Mouse (Mus musculus) liver, adult 2 months (tissue): ENCODE data around the gene Wdr90. TPM values are rescaled to one million over a fixed set of nuclear protein-coding genes. Genes with fewer than 3 reads are reported as not detected.

Experiments used
- DNase-seq: peaks from one replicate; pipeline ENCODE4 v3.0.0-alpha.2; 2011; ENCODE audit warnings: low read depth, low spot score; ENCODE audit errors: extremely low read depth
- H3K27ac ChIP-seq: fragments of 200-500 bp; replicated peaks from 2 replicates; pipeline ENCODE4 v1.5.1; 2012; ENCODE audit warnings: low read depth, mild to moderate bottlenecking, control low read depth, inconsistent platforms, low read length; ENCODE audit not compliant: insufficient read depth
- H3K27me3 ChIP-seq: fragments of 200-500 bp; 2 replicates; pipeline ENCODE4 v1.6.1; 2012; ENCODE audit warnings: mild to moderate bottlenecking, moderate library complexity, low read length, inconsistent platforms; ENCODE audit not compliant: control insufficient read depth, insufficient read depth
- H3K36me3 ChIP-seq: fragments of 200-500 bp; 2 replicates; pipeline ENCODE4 v1.6.1; 2012; ENCODE audit warnings: low read length, inconsistent platforms; ENCODE audit not compliant: control insufficient read depth, insufficient read depth
- H3K4me1 ChIP-seq: fragments of 200-500 bp; 2 replicates; pipeline ENCODE4 v1.6.1; 2011; ENCODE audit warnings: low read length; ENCODE audit not compliant: control insufficient read depth, insufficient read depth
- H3K4me3 ChIP-seq: fragments of 200-500 bp; 2 replicates; pipeline ENCODE4 v1.5.1; 2011; ENCODE audit warnings: low read depth, mild to moderate bottlenecking, control low read depth, low read length, moderate library complexity; ENCODE audit not compliant: insufficient read depth
- H3K79me2 ChIP-seq: fragments of 200-500 bp; 2 replicates; pipeline ENCODE4 v1.6.1; 2012; ENCODE audit warnings: inconsistent platforms, mild to moderate bottlenecking, low read length, moderate library complexity; ENCODE audit not compliant: control insufficient read depth, insufficient read depth
- H3K9ac ChIP-seq: fragments of 200-500 bp; 2 replicates; pipeline ENCODE4 v1.6.1; 2012; ENCODE audit warnings: low read depth, mild to moderate bottlenecking, control low read depth, inconsistent platforms, low read length
- CTCF ChIP-seq: fragments of 200-500 bp; IDR thresholded peaks from 2 replicates; pipeline ENCODE4 v1.5.1; 2011; ENCODE audit warnings: low read depth, low read length, control low read depth
- POLR2A ChIP-seq: fragments of 200-500 bp; IDR thresholded peaks from 2 replicates; pipeline ENCODE4 v1.6.1; 2011; ENCODE audit warnings: low read length, control low read depth; ENCODE audit not compliant: insufficient read depth; ENCODE audit errors: extremely low read depth
- WGBS: fragments of 180-500 bp; shearing (Covaris S2); methylation state at CpG from one replicate; pipeline ENCODE4 v1.1.7; 2018; 5-methylcytosine and 5-hydroxymethylcytosine counted together
- polyA plus RNA-seq: library from polyadenylated mRNA; depleted of rRNA; stranded (reverse); fragments of >200 nt; gene quantifications from 2 replicates; pipeline ENCODE4 v1.2.3, GENCODE M21; 2012
- total RNA-seq: library from RNA; depleted of rRNA; stranded (reverse); fragments of >200 nt; gene quantifications from 2 replicates; pipeline ENCODE4 v1.2.3, GENCODE M21; 2014

Wdr90 gene
- total and polyA plus RNA-seq, 2 experiments, result 2.7 to 14.1 TPM

DNA sequence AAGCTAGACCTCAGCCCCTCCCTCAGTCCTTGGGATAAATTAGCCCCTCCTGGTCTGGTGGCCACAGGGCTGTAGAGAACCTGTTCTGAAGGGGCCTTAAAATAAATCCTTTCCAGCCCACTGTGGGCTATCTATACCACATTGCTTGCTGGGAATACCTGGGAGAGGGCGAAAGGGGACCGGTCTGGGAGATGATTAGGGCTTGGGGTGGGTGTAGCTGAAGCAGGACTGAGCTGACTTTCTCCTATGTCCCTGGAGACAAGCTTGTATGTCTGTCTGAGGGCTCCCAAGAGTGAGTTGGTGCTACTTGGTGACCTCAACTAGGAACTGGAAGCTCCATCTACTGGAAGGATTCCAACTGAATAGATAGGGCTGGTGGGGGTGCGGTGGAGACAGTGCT is 15.7 kb upstream of the Wdr90 start:
- no peak for DNase-seq
- TF ChIP-seq POLR2A (no peak), CTCF (no peak)
- Histone ChIP-seq H3K4me3 (no peak overlapping the region), H3K27ac (peak overlapping the region; percentile 33), H3K36me3 (no peaks in the 10 kb centered on the region), H3K4me1 (peaks cover 22% of the 10 kb centered on the region), H3K79me2 (peaks cover 7% of the 10 kb centered on the region; the same call in 1 of the 2 replicates), H3K27me3 (no peaks in the 10 kb centered on the region), H3K9ac (no peak overlapping the region)
- WGBS, result 76% methylated on average over 3 of the region's 3 CpGs

DNA sequence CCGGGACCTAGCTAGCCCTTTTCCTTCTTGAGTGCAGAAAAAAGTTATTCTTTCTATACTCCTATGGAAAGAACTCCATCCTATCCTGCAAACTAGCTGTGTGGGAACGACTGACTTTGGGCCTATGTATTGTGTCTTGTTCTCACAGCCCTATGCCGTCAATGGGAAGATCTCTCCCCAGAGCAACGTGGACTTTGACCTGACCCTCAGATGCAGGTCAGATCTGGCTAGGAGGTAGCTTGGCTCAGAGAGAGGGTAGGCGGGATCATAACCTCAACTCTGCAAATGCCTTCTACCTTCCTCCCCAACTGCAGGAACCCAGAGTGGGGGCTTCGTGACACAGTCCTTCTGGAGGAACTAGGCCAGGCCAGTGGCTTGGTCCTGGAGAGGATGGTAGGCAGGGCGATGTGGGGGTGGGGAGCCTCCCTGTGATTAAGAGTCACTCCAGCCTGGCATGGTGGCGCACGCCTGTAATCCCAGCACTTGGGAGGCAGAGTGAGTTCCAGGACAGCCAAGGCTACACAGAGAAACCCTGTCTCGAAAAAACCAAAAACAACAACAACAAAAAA is 15.1 kb upstream of the Wdr90 start:
- H3K4me3 ChIP-seq, result peak overlapping the region; percentile 81
- H3K79me2 ChIP-seq, result peaks cover 7% of the 10 kb centered on the region; the same call in 1 of the 2 replicates
- no peaks in the 10 kb centered on the region for H3K36me3 ChIP-seq
- 26% methylated on average over 10 of the region's 10 CpGs for WGBS
- peaks cover 19% of the 10 kb centered on the region for H3K4me1 ChIP-seq
- peak overlapping the region; percentile 91 for H3K27ac ChIP-seq
- H3K9ac ChIP-seq, result peak overlapping the region; percentile 87
- TF ChIP-seq POLR2A, result no peak
- TF ChIP-seq CTCF, result no peak
- H3K27me3 ChIP-seq, result no peaks in the 10 kb centered on the region
- peak; percentile 96 for DNase-seq

DNA sequence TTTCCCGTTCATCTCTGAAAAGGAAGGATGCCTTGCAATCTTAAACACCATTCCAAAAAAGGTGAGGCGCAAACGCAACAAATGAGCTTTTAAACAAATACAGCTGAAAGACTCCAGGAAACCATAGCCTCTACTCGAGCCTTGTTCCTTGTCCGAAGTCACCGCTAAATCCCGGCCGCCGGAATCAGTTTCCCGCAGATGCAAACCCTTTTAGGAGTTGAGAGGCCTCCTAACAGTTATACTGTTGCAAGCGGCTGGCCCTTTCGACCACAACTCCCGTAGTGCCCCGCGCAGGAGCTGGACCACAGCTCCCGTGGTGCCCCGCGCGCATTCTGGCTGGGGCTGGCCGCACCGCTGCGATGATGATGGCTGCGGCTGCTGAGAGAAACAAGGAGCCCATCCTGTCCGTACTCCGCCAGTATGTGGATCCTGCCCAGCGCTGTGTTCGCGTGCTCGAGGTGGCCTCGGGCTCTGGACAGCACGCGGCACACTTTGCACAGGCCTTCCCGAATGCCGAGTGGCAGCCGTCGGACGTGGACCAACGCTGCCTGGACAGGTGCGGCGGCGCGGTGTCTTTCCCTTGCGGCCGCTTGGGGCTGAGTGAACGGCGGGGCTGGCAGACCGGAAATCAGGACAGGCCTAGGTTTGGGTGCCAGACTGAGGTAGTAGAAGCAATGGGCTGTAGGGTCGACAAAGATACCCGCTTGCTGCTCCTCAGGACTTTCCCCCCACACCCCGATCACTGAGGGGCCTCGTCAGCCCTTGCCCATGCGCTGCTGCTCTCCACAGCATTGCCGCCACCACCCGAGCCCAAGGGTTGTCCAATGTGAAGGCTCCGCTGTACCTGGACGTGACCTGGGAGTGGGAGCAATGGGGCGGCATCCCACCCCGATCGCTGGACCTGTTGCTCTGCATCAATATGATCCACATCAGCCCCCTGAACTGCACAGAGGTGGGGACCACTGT is 14.2 kb upstream of the Wdr90 start:
- peak overlapping the region; percentile 87 for H3K9ac ChIP-seq
- H3K4me1 ChIP-seq, result peaks cover 11% of the 10 kb centered on the region
- WGBS, result under 1% methylated on average over 59 of the region's 59 CpGs
- H3K36me3 ChIP-seq, result no peaks in the 10 kb centered on the region
- peak overlapping the region; percentile 91 for H3K27ac ChIP-seq
- H3K4me3 ChIP-seq, result peak overlapping the region; percentile 81
- peaks cover 7% of the 10 kb centered on the region; the same call in 1 of the 2 replicates for H3K79me2 ChIP-seq
- TF ChIP-seq CTCF (no peak; the same call in 1 of the 2 replicates), POLR2A (peak; percentile 88)
- H3K27me3 ChIP-seq, result no peaks in the 10 kb centered on the region
- peak; percentile 80 for DNase-seq

DNA sequence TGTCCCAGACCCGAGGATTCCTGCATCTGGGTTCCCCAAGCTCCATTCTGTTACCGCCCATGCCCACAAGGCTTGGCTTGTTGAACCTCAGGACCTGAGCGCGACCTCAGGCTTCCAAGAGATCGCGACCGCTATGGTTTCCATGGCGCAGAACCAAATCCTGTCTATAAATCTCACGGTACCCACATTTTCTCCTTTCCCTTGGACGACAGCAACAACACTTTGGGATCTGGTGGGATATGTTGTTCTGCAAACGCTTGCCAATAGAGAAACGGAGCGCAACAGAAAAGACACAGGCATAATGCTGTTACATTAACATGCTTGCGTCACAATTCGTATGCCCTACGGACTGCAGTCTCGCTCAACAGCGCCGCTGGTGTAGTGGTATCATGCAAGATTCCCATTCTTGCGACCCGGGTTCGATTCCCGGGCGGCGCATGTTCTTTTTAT is 13.4 kb upstream of the Wdr90 start, which contains the start of gene Mettl26:
Gene Mettl26, plus strand, starts transcription at position 354 of the 450 bp plus-strand sequence.
- H3K4me1 ChIP-seq, result peaks cover 8% of the 10 kb centered on the region
- peak within 1 kb of the TSS; percentile 91 for H3K27ac ChIP-seq
- no peaks in the 10 kb centered on the region for H3K27me3 ChIP-seq
- peaks cover 7% of the 10 kb centered on the region; the same call in 1 of the 2 replicates for H3K79me2 ChIP-seq
- H3K9ac ChIP-seq, result peak within 1 kb of the TSS; percentile 87
- no peaks in the 10 kb centered on the region for H3K36me3 ChIP-seq
- peak within 1 kb of the TSS; percentile 81 for H3K4me3 ChIP-seq
- DNase-seq, result no peak
- TF ChIP-seq POLR2A (no peak), CTCF (no peak)
- under 1% methylated on average over 25 of the region's 25 CpGs for whole genome bisulfite sequencing

DNA sequence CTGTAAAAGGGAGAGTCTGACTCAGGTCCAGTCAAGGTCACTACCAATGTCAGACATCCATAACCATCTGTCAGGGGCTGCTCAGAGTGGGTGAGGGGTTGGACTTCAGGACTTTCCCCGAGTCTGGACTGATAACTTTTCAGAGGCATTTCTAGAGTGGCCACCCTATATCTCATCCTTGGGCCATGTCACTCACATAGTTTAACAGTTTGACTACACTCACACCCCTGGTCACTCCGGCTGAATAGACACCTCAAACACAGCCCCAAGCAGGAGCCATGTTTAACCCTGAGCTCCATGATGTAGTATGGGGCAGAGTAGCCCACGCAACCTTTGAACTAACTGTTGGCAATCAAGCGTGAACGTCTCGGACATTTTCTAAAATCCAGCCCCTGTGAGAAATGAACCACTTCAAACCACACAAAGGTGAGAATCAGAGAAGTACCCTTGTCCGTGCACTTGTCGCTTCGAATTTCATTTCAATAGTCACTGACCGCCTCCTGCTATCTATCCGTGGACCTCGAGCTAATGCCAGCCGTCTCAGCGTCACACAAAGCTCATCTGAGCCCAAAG is 12.9 kb upstream of the Wdr90 start:
- peak overlapping the region; percentile 60 for H3K9ac ChIP-seq
- TF ChIP-seq POLR2A (no peak), CTCF (no peak)
- no peaks in the 10 kb centered on the region for H3K36me3 ChIP-seq
- peaks cover 7% of the 10 kb centered on the region; the same call in 1 of the 2 replicates for H3K79me2 ChIP-seq
- WGBS, result 21% methylated on average over 14 of the region's 14 CpGs
- DNase-seq, result no peak
- peak overlapping the region; percentile 25; the same call in 1 of the 2 replicates for H3K27ac ChIP-seq
- no peaks in the 10 kb centered on the region for H3K27me3 ChIP-seq
- peak overlapping the region; percentile 59 for H3K4me3 ChIP-seq
- peaks cover 8% of the 10 kb centered on the region for H3K4me1 ChIP-seq
